ENCODE assay signal across 8 mouse cellular contexts in the genomic region with DNA sequence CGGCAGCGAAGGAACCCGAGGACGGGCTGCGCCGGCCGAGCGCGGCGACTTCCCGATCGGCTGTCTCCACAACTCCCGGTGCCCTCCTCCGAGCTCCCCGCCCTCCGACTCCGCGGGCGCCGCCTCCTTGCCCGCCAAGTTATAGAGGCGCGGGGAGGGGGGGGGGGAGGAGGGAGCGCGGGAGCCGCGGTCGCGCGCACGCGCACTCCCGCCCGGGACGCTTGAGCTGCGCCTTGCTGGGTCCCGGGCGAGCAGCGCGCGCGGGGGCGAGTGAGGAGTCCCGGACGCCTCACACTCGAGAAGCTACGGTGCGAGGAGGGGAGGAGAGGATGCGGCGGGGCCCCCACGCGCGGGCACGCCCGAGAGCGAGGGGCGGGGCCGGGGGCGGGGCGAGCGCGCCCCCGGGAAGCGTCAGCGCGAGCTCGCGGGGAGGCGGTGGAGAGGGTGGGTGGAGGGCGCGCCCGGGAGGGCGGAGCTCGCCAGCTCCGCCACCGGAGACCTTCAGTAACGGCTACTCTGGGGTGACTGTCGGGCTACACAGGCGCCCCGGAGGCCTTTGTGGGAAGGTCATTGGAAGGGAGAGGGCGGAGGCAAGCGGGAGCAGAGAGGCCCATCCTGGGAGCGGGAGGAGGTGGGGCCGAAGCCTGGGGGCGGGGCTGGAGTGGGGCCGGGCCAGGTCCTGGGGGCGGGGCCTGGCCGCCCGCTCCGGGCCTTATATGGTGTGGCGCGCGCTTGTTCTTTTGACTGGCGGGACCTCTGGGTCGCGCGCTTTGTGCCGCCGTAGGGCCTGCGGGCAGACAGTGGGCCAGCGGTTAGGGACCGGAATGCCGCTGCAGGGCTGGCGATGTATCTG. TPM values are rescaled to one million over a fixed set of nuclear protein-coding genes. Genes with fewer than 3 reads are reported as not detected.
DNase-seq lines count a peak whose midpoint lies in the region; ATAC-seq and TF ChIP-seq lines count a peak whose summit lies in the region.

1190002N15Rik (minus strand) TSS at position 112 of the 853 bp plus-strand sequence.

- peak; percentile 93 for DNase-seq in adipocyte (ENCODE audit: low spot score)
- DNase-seq in gastrocnemius, adult 8-10 months (ENCODE audit: low spot score in 2 of 2) = peak; percentile 91 to 94
- peak; percentile 96 for DNase-seq in induced T-regulatory cell, adult 2 months (ENCODE audit: low read depth)
- peak; percentile 88 to 95 for DNase-seq in left cerebral cortex, adult 8-10 months (ENCODE audit: low spot score in 2 of 2)
- peak; percentile 95 for DNase-seq in right cerebral cortex, adult 18-20 months
- DNase-seq in urinary bladder, adult 2 months (ENCODE audit: low spot score) = peak; percentile 93

- no peak for TF ChIP-seq CTCF in cortical plate, adult 2 months (IDR thresholded peaks at IDR 0.05; ENCODE audit: extremely low read depth, insufficient read depth, low read length)

- H3K4me3 ChIP-seq in cortical plate, adult 2 months (ENCODE audit: insufficient read depth, low read length) = peak within 1 kb of the TSS; percentile 81

- peak; percentile 65; the same call in 1 of the 2 replicates for TF ChIP-seq POLR2A in cortical plate, adult 2 months (IDR thresholded peaks at IDR 0.05; ENCODE audit: extremely low read depth, insufficient read depth, low read length)

- H3K27ac ChIP-seq in cortical plate, adult 2 months (ENCODE audit: insufficient read depth, low read length) = peak within 1 kb of the TSS; percentile 97

- ATAC-seq in megakaryocyte, adult 5-6 weeks (ENCODE audit: poor library complexity, severe bottlenecking) = peak; percentile 66

- peaks cover 1% of the 10 kb centered on the region; the same call in 1 of the 2 replicates for H3K4me1 ChIP-seq in cortical plate, adult 2 months (ENCODE audit: control insufficient read depth, insufficient read depth, low read length)

RNA-seq across cellular contexts. Expression of gene 1190002N15Rik, which starts in this region (rescaled TPM):
- 27.5 and 28.5 TPM in 2 replicates for polyA plus RNA-seq in cortical plate, adult 2 months (2012; rRNA removed)
- total RNA-seq in gastrocnemius, adult 8-10 months (2022) = 1 to 10 TPM; 2.5 to 3.0 (median 2.9) TPM
- 10 to 100 TPM; 30.3 to 36.3 (median 30.9) TPM for total RNA-seq in left cerebral cortex, adult 8-10 months (2022)
- total RNA-seq in megakaryocyte, adult 5-6 weeks (2015) = 15.1 and 23.4 TPM in 2 replicates
- 16.9 and 17.2 TPM in 2 replicates for total RNA-seq in megakaryocyte, adult 5-6 weeks (2017)
- polyA plus RNA-seq in urinary bladder, adult 2 months (2012; rRNA removed) = 21.3 and 21.5 TPM in 2 replicates

Comparison
In these comparisons a context has a peak if more than half of its experiments do, and no peak if none do; other contexts are left out.
1. Peak in every context shown above with its lines: DNase-seq, ATAC-seq, H3K4me3 ChIP-seq and H3K27ac ChIP-seq.
2. RNA of gene 1190002N15Rik (total RNA-seq): 30.3 to 36.3 TPM in left cerebral cortex, adult 8-10 months and 15.1 to 23.4 TPM in megakaryocyte, adult 5-6 weeks; 2.5 to 3.0 TPM in gastrocnemius, adult 8-10 months; every median in the first group is over 4 times any median in the second.